Mouse (Mus musculus) myocyte (in vitro differentiated cells): ENCODE measurements around the gene Iqgap2.

ENCODE experiments used
- CEBPB ChIP-seq: IDR thresholded peaks from 2 replicates; pipeline ENCODE4 v1.6.1; 2011; ENCODE audit warnings: mild to moderate bottlenecking, moderate library complexity; ENCODE audit not compliant: poor library complexity, insufficient read depth, severe bottlenecking
- MAX ChIP-seq: IDR thresholded peaks from one replicate; pipeline ENCODE4 v1.6.1; 2011; ENCODE audit warnings: low read depth, mild to moderate bottlenecking, control low read depth
- MYOD1 ChIP-seq, 3 experiments: IDR thresholded peaks; one replicate each; pipeline ENCODE4 v1.6.1; 2011; ENCODE audit warnings: control low read depth in 2 of 3, low read depth in 2 of 3, mild to moderate bottlenecking in 2 of 3, moderate library complexity in 1 of 3; ENCODE audit not compliant: insufficient read length in 2 of 3, control insufficient read depth in 1 of 3
- POLR2A ChIP-seq: IDR thresholded peaks from one replicate; pipeline ENCODE4 v1.6.1; 2011; ENCODE audit warnings: low read depth, mild to moderate bottlenecking, control low read depth, moderate library complexity; ENCODE audit not compliant: insufficient read length
- POLR2AphosphoS2 ChIP-seq: IDR thresholded peaks from one replicate; pipeline ENCODE4 v1.6.1; 2011; ENCODE audit warnings: low read depth, control low read depth; ENCODE audit not compliant: insufficient read length
- REST ChIP-seq: IDR thresholded peaks from one replicate; pipeline ENCODE4 v1.6.1; 2011; ENCODE audit warnings: mild to moderate bottlenecking, control low read depth, moderate library complexity; ENCODE audit not compliant: insufficient read depth, insufficient read length
- TCF12 ChIP-seq: IDR thresholded peaks from one replicate; pipeline ENCODE4 v1.6.1; 2011; ENCODE audit warnings: mild to moderate bottlenecking, control low read depth; ENCODE audit not compliant: poor library complexity, insufficient read depth, severe bottlenecking
- USF1 ChIP-seq: IDR thresholded peaks from one replicate; pipeline ENCODE4 v1.6.1; 2011; ENCODE audit warnings: low read depth, mild to moderate bottlenecking, control low read depth, moderate library complexity

- TF ChIP-seq POLR2A (no peak), REST (no peak), MYOD1 (IDR thresholded peaks at IDR 0.05; ENCODE audit: control insufficient read depth in 1 of 3, insufficient read length in 2 of 3, low read depth in 2 of 3) (no peak), TCF12 (no peak), POLR2AphosphoS2 (no peak), USF1 (no peak), CEBPB (no peak), MAX (no peak)
These were observed 48.9 kb downstream of the Iqgap2 start for GRCm38 (mm10) chr13:95842803-95843202.
